Mouse (Mus musculus) right cerebral cortex, postnatal 10 days (tissue): ENCODE data around the gene Strn.
"Not testable (repeated sequence)": the region's sequence is repeated elsewhere in the genome, so short reads cannot be mapped to it uniquely, and the experiment has no call there.

Source experiments
- DNase-seq, 2 experiments: peaks; one replicate each; pipeline ENCODE4 v3.0.0; 2021; ENCODE audit warnings: low spot score in 2 of 2

Gene Strn

DNA sequence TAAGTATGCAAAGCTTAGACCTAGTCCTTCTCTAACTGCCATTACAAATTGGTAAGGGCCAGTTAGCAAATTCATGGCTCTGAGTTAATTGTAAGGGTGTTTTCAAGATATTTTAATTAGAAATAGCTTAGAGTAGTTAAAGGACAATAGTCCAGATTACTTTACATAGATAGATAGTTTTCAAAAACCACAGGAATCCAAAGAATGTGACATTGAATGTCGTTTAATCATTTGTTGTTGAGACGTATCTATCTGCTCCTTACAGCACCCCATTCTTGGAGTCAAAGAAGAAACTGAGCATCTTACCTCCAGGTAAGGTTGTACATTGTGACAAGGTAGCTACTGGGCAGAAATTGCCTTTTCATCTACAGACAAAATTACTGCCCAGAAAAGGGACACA lies 26.7 kb downstream of the Strn start:
- DNase-seq: no peak

DNA sequence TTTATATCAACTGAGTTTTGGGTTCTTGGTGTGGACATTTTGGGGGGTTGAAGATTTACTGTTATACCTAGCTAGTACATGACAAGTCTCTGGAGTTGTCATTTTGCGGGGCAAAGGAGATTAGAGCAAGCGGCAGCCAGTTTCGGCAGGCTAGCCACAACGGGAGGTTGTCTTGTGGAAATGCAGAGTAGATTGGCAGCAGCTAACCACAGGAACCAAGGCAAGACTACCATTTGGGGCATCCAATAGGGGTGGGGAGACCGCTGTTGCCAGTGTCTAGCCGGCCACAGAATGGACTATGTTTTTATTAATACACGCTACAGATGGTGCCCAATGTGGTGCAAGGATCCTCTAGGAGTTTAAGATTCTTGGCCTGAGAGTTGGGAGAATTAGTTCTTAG lies 28.6 kb downstream of the Strn start:
- DNase-seq: no peak

DNA sequence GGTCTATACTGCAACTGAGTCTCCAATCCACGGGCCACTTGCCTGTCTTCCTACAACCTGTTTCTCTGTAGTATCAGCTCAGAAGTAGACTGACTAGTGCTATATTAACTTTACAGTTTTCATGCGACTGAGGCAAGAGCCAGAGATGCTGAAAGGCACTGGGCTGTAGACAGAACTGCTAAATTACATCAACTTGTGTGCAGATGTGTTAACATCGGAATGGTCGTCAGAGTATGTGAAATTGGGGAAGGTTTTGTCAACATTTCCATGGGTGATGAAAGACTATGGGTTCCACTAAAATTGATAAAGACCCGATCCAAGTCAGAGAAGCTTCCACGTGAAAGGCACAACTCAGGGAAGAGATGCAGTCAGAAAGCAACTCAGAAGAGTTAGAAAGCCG lies 34.0 kb downstream of the Strn start:
- no peak for DNase-seq

DNA sequence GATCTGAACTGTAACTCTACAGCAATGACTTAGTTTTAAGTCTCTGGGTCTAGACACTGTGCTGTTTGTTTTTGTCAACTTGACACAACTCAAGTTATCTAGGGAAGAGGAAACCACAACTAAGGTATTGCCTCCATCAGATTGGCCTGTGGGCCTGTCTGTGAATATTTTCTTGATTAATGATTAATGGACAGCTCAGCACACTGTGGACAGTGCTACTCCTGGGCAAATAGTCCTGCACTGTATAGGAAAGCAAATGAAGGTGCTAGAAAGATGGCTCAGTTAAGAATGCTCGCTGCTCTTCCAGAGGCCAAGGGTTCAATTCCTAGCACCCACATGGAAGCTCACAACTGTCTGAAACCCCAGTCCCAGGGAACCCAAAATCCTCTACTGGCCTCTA lies 38.0 kb downstream of the Strn start:
- DNase-seq: no peak

DNA sequence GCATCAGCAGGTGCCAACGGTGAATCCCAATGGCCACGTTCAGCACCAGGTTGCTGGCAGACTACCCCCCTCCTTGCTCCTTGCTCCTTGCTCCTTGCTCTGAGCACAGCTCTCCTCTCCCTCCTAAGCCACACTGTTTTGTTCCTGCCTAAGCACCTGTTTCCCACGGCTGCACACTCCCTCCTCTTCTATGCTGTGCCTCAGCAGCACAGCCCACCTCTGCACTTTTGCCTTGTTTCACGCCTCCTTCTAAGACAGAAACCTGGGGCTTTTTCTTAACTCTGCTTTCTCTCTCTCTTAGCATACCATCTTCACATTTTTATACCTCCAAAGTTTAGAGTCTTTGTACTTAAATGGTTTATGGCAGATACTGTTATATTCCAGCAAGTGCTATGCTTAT lies 39.5 kb downstream of the Strn start:
- DNase-seq: no peak

DNA sequence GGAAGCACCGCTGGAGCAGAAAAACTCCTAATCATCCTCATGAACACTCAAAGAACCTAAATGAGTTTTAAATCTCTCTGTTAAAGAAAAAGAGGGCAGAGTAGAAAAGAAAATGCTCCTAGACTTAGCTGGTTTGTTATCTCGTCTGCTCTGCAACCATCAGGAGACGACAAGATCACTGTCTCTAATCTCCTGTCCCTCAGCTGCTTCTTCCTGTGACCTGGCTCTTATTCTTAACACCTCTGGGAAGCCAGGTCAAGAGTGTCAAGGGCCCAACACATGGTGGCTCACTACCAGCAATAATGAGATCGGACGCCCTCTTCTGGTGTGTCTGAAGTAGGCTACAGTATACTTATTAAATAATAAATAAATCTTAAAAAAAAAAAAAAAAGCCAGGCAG lies 40.1 kb downstream of the Strn start:
- DNase-seq: no peak

DNA sequence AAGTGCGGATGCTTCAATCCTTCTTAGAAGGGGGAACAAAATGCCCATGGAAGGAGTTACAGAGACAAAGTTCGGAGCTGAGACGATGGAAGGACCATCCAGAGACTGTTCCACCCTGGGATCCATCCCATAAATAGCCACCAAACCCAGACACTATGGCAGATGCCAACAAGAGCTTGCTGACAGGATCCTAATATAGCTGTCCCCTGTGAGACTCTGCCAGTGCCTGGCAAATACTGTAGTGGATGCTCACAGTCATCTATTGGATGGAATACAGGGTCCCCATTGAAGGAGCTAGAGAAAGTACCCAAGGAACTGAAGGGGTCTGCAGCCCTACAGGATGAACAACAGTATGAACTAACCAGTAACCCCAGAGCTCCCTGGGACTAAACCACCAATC lies 47.8 kb downstream of the Strn start:
- not testable (repeated sequence) for DNase-seq

DNA sequence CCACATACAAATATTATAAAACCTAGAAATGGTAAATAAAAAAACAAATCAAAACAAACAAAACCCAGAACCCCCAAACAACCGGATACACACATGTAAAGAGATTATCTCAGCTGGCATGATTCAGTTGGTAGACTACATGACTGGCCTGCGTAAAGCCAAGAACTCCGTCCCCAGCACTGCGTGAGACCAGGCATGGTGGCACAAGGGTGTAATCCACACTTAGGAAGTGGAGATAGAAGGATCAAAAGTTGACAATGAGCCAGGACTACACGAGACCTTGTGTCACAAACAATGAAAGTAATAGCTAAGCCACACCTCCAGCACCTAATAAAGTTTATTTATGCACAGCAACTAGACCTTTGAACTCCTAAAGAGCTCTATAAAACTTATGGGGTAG lies 49.0 kb downstream of the Strn start:
- no peak for DNase-seq

DNA sequence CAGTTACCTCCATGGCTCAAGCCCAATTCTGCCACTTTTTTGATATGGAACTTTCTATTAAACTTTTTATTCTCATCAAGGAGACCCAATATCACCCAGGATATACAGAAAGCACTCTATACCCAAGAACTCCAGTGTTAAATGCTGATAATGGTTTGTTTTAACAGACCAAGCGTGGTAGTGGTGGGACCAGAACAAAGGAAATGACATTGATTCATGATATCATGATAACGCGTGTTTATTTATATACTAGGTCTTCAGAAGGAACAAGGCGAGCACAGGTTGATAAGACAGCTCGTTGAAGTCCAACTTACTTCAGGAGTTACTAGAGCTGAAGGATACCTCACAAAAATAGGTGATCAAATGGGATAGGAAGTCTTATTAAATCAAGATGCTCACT lies 52.0 kb downstream of the Strn start:
- DNase-seq: no peak

DNA sequence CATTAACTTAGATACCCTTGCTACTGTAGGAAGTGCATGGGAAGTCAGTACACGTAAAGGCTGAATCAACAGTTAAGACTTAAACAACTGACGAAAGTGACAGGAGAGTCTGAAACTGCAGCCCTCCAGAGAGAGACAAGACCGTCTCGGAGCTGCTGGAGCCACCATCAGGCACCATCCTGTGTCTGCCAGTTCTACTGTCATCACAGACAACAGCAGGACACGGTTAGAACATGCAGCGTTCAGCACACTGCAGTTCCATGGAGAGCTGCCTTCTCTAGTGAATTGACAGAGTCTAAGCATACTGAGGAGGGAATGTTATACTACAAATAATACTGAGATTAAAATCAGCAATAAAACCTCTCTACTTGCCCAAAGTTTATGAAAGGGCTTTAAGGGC lies 54.6 kb downstream of the Strn start:
- DNase-seq: no peak

DNA sequence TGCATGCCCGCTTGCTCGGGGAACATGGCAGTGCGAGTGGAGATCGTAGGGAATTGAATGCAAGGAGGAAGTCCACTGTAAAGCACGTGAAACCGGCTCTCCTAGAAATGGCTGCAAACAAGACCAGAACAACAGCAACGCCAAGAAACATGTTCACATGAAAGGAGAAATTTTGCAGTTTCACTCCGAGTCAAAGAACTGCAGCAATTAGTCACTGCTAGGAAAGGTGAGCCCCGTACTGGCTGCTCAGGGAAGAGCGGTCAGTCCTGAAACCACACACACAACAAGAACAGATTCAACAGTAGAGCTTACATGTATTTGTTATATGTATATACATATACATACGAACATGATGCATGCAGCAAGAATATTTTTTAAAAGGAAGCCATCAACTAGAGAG lies 57.5 kb downstream of the Strn start:
- no peak for DNase-seq

DNA sequence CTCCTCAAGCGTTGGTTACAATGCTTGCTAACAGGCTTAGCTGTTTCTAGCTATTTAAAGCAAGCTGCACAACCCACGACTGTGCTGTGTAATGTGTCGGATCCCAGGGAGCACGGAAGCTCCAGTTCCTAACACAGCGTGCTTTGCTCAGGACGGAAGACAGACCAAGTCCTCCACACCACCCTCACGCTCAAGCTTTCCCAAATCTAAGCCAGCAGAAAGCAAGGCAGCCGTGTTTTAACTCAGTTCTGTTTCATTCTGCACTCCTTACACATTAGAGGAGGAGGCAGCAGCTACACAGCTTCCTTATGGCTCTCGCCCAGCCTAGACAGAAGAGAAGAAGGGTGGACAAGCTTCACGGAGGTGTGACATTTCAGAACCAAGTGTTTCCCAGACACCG lies 60.2 kb downstream of the Strn start:
- DNase-seq: peak in 1 of 2 experiments; percentile 51

DNA sequence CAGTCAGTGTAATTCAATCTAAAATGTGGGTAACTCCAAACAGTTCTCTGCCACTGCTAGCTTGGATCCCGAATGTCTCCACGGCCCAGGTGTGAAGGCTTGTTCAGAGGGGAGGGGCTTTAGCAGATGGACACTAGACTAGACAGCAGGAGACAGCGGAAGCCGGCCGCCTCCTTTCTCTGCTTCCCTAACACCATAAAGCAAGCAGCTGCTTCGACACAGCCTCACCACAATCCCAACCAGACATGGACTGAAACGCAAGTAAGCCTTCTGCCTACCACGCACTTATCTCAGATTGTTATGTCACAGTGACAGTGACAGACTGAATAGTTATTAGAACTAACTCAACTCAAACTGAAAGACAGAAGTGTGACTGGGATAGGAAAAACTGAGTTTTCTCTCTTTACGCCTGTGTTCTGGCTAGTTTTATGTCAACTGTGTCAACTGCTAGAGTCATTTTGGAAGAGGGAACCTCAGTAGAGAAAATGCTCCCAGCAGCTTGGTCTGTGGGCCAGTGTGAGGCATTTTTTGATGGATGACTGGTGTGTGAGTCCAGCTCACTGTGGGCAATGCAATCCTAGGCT lies 71.9 kb downstream of the Strn start:
- no peak for DNase-seq

DNA sequence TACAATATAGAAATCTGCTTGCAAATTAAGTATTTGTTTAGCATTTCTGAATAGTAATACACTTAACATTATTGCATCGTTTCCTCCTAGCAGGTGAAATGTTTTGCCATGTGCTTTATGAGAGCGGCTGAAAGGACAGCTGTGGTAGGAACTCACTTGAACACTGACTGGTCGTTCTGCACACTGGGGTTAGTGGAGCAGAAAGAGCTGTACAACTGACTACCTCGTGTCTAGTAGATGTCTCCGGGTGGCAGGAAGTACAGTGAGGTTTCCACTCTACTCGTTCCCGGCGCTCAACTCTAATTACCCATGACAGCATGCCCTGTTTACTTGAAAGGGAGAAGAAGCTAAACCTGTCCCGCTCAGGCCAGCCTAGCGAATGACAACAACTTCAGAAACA lies 82.2 kb downstream of the Strn start:
- DNase-seq: no peak

DNA sequence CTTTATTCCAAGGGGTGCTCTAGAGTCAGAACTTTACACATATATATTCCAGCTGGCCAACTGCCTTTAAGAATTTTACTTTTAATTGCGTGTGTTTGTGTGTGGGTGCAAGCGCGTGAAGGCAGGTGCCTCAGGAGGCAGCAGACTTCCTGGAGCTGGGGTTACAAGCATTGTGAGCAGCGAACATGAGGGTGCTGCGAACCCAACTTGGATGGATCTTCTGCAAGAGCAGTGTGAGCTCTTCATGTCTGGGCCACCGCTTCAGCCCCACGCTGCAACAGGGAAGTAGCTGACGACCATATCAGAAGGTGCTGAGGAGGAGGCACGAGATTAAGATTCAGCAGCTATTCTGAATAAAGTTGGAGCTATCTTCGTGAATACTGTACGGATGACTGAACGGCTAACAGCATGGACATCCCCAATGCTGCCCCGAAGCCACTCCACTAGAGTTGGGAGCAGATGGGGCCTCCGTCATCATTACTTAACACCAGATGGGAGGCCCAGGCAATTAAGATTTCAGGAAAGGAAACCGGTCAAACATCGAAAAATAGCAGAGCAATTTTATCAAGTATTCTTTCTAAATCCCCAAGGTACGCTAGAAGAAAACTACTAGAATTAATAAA lies 93.0 kb downstream of the Strn start:
- DNase-seq: no peak

DNA sequence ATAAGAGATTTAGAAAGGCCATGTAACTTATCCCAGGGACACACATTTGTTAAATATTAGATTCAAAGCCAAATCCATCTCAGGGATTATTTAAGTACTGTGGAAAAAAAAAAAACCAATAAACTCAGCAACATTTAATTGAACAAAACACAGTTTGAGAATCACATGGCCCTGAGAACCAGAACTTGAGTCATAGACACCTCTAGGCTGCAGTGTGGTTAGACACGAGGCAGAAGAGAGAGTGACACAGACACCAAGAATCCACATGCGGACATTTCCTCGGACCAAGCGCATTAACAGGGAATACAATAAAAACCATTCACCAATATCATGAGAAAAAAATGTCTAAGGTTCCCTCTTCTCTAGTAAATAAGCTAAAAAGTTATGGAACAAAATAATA lies 94.7 kb downstream of the Strn start:
- DNase-seq: no peak

DNA sequence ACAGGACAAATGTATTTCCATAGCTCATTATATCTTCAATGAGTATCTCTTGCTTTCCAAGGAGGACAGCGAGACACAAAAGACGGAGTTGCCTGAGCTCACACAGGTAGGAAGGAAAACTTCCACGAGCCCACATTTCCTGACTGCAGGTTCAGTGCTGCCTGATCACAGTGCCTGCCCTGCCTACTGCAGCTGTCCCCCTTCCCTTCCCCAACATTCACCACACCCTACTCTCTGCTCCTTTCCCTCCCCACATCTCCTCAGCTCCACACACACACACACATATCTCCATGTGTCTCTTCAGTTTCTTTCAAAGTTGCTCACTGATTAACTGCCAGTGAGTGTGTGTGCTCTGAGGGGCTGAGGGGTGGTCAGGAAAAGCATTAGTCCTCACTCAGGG lies 96.6 kb downstream of the Strn start:
- DNase-seq: peak in 1 of 2 experiments; percentile 16

DNA sequence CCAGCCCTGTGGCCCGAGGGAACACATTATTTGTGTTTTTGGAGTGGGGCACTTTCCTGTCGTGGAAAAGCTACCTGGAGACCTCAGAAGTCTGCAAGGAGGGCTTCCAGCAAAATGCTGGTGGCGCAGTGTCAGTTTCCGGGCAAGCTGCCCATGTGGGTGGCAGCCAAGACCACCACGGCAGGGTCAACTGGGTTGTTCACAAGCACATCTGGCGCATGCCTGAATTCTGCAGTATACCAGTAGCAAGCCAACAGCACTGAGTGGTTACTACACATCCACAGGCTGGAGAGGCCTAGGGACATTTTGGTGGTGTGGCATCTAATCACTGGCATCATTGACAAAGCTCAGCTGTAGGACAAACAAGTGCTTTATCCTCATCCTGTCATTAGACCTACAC lies 97.9 kb downstream of the Strn start:
- DNase-seq: no peak

DNA sequence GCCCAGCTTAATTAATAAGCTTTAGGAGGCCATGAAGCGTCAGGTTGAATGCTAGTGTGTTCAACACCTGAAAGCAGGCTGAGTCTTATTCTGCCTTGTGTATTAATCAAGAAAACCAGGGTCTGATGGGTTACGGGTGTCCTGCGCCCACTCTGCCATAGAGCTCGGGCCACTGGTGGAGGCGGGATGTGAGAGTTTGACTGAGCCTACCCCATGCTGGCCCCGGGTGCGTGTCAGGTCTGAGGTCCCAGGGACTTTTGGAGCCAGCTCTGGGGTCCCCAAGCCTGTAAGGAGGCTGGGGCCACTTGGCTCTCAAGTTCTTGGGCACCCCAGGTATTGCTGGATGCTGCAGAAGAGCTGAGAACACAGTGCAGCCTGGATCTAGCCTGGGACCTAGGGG lies 99.9 kb downstream of the Strn start:
- DNase-seq: no peak

DNA sequence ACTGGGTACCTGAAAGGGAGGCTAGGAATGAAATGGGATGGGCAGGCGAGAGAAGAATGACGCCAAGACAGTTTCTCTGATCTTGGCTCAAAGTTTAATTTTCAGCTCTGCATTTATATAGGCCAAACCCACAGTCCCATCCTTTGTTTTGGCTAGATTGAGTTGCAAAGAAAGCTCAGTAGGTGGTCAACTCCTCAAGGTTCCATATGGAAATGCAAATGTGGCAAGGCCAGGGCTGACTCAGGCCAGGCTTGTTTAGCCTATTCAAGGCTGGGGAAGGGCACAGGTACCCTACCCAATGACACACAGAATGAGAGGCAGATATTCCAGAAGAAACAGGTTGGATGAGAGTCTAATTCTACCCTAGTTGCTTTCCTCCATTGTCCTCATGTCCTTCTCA lies 101.4 kb downstream of the Strn start:
- no peak for DNase-seq

DNA sequence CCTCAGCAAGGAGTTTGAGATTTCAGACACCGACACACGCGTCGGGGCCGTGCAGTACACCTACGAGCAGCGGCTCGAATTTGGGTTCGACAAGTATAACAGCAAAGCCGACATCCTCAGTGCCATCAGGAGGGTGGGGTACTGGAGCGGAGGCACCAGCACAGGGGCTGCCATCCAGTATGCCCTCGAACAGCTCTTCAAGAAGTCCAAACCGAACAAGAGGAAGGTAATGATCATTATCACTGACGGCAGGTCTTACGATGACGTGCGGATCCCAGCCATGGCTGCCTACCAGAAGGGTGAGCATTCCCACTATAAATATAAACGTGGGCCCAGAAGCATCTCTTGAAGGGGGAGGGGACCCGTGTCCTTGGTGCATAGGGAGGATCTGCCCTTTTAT lies 112.1 kb downstream of the Strn start:
- DNase-seq: no peak

DNA sequence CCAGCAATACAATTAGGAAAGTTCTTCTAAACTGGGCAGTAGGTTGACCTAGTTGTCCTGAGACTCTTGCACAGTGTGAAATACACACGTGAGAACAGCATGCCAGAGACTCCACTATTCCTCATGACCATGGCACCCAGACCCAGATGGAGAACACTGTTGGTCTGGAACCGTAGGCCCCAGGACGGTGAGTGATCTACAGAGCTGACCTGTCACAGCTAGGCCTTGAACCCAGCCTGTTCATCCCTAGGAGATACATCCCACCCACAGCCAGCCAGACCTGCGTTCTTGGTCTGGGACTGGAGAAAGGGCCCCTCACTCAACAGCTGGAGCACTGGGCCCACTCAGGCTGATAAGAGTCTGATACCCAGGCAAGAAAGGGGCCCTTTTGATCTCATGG lies 115.1 kb downstream of the Strn start:
- DNase-seq: no peak

DNA sequence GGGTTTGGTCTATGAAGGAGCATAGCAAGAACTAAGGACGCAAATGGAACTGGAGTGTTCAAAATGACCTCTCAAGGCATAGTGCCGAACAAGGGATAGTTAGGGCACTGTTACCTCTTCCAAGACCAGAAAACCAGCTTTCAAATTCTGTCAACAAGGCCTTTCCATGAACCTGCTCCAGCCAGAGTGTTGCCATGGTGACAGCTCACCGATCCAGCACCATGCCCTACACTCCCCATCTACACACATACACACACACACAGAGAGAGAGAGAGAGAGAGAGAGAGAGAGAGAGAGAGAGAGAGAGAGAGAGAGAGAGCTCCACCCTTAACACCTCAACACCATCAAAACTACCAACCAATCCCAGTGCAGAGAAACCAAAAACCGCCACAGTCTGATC lies 116.3 kb downstream of the Strn start:
- no peak for DNase-seq

DNA sequence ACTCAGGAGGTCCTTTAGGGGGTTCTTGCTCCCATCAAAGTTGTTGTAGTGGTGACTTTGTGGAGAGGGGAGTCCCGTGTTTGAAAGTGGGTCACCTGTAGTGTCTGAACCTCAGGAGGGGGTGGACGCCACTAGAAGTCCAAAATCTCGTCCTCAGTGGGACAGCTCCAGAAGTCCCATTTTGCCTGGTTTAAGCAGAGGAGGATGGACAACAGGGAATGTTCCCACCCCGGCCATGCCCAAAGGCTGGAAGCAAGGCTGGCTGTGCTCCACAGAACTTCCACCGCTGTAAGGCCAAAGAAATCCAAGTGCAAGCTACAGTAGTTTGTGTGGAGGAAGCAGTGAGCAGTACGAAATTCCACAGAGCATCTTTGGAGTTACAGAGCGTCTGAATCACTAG lies 117.0 kb downstream of the Strn start:
- no peak for DNase-seq
